Mouse (Mus musculus): ENCODE measurements around the gene Cfi.

GRCm38 (mm10) chr3:129862592-129862991 lies 26.9 kb downstream of the Cfi start:
- TF ChIP-seq POLR2A (IDR thresholded peaks at IDR 0.05; ENCODE audit: borderline replicate concordance, extremely low read depth, low read depth, low read length) (no peak), CTCF (IDR thresholded peaks at IDR 0.05; ENCODE audit: insufficient read depth, low read length) (no peak)

Data from lung, adult 2 months (tissue).